Mouse (Mus musculus) liver (tissue): ENCODE results near the gene Lima1.
"Not testable (repeated sequence)": the region's sequence is repeated elsewhere in the genome, so short reads cannot be mapped to it uniquely, and the experiment has no call there.

Experiments used
- DNase-seq: peaks from one replicate; pipeline ENCODE4 v3.0.0-alpha.2; 2020; ENCODE audit warnings: mixed read lengths

The Lima1 gene

DNA sequence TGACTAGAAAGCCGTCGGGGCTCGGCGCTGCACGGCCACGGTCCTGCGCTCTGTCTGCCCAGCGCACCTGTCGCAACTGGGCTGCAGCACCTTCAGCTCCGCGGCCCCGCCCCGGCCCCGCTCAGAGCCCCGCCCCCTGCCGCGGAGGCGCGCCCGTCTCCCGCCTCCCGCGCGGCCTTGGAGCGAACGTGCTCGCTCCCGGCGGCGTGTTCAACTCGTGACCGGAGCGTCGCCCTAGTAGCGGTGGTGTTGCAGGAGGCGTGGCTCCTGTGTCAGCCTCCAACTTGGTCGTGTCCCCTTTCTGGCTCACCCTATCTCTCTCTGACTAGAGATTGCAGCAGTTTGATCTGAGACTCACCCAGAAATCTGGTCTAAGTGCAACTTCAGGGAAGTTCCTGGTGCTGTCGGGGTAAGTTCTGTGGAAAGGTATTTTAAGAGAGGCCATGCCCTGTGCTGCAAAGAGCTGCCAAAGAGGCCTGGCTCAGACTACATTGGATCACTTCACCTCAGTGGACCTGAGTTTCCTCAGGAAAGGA lies at the start of gene Lima1:
Gene Lima1 (minus strand): TSS at position 123 of the 536 bp plus-strand sequence.
- peak; percentile 83 for DNase-seq

DNA sequence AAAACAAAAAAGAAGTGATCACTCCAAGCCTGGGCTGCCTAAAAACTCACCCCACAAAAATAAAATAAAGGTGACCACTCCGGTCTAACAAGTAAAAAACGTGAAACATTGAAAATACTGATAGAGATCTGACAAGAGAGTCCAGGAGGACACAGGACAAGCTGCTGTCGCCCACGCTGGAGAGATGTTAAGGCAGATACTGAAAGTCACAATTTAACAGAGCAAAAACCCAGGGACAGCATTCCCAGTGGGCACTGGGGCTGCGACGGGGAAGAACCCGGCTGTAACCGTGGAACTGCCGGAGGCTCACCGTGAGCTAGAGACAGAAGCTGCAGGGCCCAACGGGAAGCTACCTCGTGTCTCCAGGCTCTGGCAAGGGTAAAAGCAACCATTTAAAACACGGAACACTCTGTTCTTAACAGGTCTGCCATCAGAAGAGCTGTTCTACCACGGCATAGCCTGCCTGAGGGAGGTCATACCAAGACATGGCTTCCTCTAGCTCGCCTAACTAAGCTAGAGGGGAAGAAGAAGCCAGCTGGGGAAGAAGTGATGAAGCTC lies 44.4 kb upstream of the Lima1 start:
- no peak for DNase-seq

DNA sequence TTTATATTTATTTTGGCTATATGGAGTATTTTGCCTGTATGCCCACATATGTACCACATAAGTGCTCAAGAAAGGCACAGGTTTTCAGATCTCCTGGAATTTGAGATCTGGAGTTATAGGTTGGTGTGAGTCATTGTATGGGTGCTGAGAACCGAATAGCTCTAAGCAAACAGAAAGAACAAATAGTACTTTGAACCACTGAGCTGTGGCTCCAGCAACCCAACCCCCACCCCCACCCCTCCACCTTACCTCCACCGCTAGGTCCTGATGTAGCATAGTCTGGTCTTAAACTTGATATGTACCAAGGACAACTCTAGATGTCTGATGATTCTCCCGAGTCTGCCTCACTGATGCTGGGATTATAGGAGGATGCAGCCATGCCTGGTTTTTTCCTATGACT lies 42.0 kb upstream of the Lima1 start:
- peak; percentile 36 for DNase-seq

DNA sequence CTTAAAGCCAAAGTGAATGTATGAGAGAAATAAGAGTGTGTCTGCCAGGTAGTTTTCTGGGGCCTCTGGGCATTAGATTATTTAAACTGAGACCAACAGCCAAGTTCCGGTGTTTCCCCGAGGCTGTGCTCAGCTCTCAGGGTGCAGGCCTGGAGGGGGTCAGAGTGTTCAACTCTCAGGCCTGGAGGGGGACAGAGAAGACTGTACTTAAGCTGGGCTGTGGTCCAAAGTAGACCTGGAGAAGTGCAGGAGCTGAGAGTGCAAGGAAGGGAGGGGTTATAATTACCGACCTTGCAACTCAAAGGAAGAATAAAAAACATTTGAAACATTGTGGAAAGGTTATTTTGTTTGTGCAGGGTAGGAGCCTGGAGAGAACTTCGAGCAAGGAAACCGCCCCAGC lies 39.4 kb upstream of the Lima1 start:
- DNase-seq, result no peak

DNA sequence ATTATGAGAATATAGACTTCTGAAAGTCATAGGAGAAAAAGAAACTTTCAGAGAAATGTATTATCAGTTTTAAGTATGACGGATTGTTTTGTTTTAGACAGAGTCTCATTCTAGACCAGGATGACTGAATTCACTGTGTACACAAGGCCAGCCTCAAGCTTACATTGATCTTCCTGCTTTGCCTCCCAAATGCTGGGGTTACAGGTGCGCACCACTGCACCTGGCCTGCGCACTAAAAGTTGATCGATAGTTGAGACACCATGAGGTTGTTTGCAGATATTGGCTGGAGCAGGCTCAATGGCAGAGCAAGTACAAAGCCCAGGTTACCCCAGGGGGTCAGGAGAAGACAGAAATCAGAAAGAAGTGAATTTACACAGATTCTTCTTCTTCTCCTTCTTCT lies 36.5 kb upstream of the Lima1 start:
- DNase-seq, result no peak

DNA sequence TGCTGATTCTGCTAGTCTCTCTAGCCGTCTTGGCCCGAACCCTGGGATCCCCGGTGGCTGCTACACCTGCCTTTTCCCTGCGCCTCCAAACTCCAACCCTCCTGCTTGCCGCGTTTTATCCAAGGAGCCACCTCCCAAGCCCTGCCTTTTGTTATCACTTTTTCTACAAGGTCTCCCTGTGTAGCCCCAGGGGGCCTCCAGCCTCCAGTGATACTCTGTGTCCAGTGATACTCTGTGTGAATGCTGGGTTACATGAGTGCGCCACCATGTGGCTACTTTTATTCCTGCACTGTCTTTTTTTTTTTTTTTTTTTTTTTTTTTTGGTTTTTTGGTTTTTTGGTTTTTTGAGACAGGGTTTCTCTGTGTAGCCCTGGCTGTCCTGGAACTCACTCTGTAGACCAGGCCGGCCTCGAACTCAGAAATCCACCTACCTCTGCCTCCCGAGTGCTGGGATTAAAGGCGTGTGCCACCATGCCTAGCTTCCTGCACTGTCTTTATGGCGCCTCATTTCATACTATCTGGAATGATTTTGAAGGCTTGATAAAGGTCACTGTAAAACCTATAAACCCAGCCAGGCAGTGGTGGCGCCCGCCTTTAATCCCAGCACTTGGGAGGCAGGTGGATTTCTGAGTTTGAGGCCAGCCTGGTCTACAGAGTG lies 34.2 kb upstream of the Lima1 start:
- DNase-seq, result not testable (repeated sequence)

DNA sequence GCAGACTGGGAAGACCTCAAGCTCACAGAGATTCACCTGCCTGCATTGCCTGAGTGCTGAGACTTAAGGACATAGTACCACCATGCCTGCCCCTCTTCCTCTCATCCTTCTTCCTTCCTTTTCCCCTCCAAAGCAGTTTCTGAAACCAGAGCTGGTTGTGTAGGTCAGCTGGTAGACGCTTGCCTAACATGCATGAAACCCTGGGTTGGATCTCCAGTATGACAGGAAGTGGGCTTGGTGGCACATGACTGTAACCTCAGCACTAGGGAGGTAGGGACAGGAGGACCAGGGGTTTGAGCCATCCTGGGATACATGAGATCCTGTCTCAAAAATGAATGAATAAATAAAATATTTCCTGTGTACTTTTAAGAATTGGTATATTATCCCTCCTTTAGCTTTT lies 32.3 kb upstream of the Lima1 start:
- no peak for DNase-seq

DNA sequence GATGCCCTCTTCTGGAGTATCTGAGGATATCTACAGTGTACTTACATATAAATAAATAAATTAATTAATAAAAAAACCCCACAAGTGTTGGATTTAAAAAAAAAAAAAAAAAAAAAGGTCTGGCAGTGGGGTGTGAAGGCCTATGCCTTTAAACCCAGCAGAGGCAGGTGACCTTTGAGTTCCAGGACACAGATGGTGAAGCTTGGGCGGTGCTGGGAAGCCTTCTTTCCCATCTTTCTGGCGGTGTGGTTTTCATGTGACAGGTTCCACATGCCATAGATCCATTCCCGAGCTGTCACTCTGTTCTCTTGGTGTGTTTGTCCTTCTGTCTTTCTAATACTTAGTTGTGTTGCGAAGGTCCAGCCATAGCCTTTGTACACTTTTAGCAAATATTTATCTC lies 31.8 kb upstream of the Lima1 start:
- DNase-seq, result no peak

DNA sequence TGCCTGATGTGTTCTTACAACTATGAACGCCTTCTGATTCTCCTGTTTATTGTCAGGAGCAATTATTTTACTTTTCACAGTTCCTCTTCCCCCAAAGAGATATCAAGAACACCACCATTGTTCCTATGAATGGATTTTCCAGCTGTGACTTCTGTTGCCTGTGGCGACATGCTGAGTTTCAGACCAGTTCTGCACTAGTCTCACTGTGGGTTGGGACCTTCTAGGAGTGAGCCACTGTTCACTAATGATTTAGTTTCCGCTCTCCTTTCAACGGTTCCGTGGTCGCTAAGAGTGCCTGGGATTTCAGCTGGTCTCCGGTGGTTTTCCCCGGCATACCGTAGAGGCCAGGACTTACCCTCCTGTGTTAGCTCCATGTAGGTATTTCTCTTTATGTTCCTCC lies 29.6 kb upstream of the Lima1 start:
- no peak for DNase-seq

DNA sequence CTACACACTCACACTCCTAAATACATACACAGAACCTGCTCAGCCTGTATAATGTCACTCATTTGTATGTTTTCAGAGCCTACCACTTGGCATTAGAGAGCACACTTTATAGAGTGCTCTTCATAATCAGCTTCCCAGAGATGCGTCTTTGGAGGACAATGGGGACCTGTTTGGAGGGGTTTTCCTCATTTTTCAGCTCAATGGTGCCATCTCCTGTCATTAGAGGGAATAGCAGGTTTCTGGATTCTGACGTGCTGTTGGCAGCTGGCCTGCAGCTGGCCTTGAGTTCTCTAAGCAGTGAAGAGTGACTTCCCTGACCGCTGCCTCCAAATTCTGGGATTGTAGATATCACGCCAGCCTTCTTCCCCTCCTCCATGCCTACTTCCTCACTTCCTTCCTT lies 29.1 kb upstream of the Lima1 start:
- DNase-seq, result peak; percentile 44

DNA sequence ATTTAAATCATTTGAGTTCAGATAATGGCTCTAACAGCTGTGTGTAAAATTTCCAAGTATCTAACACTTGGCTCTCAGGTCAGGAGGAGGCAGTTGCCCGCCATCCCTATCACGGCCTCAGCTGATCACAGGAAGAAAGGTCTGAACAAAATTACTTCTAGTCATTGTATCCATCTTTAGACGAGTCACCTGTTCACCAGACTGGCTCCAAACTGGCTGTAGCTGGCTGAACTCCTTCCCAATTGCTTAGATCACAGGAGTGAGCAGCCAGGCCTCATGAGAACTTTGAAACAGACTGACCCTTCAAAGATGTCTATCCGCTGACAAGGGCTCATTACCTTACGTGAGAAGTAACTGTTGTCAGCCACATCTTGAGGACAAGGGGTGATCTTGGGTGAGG lies 28.0 kb upstream of the Lima1 start:
- DNase-seq, result no peak

DNA sequence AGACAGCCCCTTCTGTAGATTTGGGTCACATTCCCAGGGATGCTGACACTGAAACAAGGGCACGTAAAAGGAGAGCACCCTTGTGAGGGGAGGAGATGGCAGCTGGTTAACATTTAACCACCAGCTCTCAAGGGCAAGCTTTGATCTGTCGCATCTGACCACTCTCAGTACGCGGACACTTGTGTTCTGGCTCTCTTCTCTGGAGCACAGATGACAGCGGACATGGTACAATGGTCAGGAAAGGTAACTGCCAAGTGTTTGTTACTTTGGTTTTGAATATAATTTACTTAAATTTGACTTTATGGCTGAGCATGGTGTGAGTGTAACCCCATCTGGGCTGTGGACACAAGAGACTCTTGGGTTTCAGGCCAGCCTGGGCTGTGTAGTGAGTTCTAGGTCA lies 27.5 kb upstream of the Lima1 start:
- no peak for DNase-seq

DNA sequence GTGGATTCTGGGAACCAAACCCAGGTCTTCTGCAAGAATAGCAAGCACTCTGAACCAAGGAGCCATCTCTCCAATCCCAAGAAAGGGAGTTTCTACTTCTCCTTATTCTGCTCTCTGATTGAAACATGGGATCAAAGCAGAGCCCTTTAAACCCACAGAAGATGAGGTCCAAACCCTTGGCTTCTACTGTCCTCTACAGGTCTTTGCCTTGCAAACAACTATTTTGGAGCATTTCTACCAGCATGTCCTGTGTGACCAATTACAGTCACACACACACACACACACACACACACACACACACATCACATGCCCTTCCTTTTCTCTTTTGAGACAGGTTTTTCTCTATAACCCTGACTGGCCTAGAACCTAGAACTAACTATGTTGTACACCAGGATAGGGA lies 21.4 kb upstream of the Lima1 start:
- no peak for DNase-seq

DNA sequence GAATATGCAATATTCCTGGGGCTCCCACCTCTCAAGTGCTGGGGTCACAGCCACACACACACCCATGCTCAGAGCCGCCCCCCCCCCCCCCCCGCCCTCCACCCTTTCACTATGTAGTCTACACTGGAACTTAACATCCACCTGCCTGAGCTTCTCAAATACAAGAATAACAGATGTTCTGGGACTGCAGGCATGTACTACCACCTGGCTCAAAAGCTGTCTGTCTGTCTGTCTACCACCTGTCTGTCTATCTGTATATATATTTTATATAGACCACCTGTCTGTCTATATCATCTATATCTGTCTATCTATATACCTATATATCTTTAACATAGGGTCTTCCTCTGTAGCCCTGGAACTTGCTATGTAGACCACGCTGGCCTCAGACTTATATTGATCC lies 16.1 kb upstream of the Lima1 start:
- DNase-seq, result no peak

DNA sequence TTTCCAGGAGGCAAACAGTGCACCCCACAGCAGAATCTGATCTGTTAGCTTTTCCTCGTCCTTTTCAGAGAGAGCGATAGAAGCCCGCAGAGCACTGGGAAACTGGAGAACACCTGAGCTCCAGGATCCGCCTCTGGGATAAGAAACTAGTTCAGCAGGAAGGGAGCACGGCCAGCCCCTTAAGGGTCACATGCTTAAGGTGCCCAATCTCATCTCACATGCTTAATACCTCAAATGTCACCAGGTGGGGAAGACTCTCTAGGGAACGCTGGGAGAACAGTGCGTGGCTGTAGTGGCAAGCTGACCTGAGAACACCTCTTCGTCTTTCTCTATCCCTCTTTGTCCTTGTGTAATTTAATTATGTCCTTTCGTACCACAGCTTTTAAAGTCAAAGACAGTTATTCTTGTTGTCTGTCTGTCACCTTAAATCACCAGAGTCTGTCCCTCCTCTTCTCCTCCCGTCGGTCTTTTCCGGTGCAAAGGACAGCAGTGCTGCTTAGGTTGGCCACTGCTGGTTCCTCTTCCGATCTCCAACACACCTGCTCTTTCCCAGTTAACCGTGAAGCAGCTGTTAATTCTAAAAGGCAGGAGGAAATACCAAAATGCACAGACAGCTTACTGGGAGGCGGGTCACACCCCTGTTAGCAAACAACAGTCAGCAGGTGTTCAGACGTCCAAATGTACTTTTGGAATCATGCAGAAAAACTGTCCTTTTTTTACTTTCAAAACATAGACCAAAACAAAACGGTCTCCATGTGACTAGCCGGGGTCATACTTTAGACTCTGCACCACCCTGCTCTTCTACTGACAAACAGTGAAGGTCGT lies 15.4 kb upstream of the Lima1 start:
- no peak for DNase-seq

DNA sequence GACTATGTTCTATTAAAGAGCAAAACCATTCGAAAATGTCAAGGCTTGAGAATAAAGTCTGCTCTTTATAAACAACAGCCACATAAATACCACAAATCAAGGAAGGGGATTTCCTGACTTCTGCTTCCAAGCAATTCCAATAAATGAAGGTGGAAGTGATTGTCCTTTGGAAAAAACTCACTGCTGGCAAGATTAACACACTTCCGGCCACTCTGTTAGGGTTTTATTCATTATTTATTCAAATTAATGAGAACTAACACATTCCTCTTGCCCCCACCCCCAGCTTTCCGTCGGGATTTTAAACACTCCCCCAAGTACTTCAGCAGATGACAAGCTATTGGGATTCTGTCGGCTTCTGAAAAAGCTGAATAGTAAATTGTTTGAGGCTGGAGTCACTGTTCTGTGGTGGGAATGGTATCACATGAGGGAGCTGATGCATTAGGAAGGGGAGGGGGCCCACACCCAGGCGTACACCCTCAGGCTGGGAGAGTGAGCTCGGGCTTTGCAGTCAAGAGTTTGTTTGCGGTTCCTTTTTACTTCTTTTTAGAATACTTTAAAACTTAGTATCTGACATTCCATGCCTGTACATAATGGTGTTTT lies 14.1 kb upstream of the Lima1 start:
- no peak for DNase-seq

DNA sequence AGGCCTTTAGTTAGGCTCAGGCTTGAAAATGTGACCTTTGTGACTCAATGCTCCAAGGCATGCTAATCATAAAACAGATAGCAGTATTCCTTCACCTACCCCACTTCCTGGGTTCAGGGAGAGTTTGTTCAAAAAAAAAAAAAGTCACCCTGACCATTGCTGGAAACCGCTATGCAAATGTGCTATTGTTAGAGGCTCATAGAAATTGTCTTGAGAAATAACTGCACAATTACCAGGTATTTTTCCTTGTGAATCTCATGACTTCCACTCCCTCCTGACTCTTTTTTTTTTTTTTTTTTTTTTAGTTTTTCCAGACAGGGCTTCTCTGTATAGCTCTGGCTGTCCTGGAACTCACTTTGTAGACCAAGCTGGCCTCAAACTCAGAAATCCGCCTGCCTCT lies 11.9 kb upstream of the Lima1 start:
- not testable (repeated sequence) for DNase-seq

DNA sequence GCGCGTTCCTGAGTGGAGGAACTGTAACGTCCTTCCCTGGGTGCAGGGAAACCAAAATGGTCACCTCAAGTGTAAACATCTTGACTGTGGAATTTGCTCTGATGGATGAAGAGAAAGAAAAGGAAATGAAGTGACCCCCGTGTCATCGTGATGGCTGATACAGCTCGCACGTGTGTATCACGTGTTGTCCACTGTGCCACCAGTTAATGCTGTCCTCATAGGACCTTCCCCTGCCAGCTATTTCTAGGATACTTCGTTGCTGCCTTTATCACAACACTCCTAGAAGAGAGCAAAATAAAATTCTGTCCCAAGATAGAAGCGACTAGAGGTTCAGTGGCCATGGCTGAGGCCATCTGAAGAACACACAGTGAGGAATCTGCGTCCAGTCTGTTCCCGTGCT lies 8.8 kb upstream of the Lima1 start:
- no peak for DNase-seq

DNA sequence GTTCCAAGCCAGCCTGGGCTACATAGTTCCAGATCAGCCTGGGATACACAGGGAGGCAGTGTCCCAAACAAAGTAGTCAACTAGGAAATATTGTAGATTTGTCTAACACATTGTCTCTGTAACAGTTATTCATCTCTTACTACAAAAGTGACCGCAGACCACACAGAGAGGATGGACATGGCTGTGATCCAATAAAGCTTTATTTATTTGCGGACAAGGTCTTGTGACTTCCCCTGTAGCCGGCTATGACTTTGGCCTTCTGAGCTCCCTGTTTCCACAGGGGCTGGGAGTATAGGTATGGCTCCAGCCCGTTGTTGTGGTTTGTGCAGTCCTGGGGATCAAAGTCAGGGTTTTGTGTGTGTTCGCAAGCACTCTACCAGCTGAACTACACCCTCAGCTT lies 3.3 kb upstream of the Lima1 start:
- no peak for DNase-seq

DNA sequence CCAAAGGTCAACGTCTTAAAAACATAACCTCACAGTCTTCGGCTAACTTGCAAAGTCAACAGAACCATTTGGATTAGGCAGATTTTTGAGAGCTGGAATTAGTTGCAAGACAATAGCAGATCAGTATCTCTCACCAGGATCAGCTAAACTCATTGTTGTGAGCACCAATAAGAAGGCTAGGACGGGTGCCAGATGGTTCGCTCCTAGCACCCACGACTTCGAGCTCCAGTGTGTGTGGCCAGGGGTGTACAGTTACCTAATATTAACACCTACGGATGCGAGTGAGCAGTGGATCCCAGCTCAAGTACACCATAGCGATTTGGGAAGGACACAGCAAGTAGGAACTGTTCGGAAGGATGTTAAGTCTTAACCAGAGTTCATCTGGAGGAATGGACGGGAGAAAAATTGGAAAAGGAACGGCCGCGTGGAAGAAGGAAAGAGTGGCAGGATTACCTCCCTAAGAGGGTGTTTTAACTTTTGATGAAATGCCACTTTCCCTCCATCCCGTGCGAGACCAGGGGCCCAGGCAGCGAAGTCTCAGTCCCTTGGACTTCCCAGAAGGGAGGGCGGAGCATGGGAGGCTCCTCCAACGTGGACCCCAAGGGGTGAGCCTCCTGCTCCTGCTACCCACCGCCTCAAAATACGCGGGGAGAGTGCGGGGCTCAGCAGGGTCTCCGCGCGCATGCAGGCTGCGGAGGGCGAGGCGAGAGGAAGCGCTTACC lies 483 bp downstream of the Lima1 start:
- DNase-seq, result no peak

DNA sequence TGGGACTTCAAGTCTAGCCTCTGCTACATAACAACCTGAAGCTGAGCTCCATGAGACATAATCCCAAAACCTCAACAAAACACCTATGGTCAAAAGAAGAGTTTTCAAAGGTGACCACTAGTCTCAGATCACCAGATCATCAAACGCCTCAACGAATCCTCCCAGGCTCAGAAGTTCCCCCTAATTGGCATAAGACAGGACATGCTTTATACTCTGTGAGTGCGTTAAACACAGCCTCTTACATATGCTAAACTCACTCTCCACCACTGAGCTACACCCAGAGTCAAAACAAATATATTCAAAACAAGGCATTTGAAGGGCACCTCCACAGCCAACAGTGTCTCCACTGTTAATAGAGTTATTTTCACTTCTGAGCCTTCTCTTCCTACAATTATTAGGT lies 2.7 kb downstream of the Lima1 start:
- DNase-seq, result no peak

DNA sequence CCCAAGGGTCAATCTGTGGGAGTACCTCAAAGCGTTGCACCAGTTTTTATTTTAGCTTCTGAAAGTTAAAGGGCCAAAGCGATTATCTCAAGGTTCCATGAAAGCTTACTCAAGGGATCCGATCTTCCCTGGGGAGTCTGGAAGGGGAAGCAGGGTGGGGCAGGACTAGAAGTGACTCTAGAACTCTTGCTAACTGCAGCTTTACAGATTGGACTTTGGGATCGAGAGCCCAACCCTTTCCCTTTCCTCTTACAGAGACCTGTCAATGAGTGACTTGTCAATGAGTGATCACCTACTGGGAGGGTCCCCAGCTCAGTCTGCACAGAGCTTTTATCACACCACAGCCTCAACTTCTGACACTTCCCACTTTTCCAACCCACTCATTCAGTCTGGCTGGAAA lies 7.6 kb downstream of the Lima1 start:
- peak; percentile 15 for DNase-seq
